Mouse (Mus musculus): ENCODE results near the gene Gipc1.

Gene Gipc1

GRCm38 (mm10) chr8:83681099-83681498, 28.6 kb downstream of the Gipc1 start:
- no peak for DNase-seq

DNA sequence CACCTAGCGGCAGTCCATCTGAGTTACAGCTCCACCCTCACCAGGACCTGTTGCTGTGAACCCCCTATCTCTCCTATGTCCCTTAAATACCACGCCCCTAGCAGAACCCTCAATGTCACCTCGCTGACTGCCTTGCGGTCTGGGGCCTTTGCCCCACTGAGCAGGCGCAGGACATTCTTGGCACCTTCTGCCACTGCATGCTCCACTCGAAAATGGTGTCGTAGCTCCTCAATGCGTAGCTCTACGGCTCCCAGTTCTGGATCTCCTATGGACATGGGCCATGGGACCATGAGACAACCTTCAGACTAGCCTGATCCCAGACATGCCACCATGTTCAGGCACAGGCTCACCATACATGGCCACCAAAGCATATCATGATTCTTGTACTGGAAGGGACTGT, 32.0 kb downstream of the Gipc1 start:
- no peak for DNase-seq

DNA sequence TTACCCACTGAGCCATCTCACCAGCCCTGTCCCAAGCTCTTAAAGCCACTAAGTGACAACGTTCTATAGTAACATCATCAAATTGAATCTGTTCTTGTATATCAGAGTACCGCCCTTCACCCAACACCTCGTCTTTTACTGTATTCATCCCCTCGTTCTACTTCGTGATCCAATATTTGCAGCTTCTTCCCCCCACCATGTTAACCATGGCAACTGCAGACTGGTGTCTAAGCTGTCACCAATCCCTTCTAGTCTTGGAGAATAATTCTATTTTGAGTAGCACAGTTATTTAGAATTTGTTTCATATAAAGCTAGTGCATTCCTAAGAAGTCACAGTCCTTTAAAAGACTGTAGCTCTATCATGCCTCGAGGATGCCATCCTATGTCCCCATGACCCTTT, 36.8 kb downstream of the Gipc1 start:
- DNase-seq: no peak

GRCm38 (mm10) chr8:83693609-83694236, 41.2 kb downstream of the Gipc1 start:
- no peak for DNase-seq

DNA sequence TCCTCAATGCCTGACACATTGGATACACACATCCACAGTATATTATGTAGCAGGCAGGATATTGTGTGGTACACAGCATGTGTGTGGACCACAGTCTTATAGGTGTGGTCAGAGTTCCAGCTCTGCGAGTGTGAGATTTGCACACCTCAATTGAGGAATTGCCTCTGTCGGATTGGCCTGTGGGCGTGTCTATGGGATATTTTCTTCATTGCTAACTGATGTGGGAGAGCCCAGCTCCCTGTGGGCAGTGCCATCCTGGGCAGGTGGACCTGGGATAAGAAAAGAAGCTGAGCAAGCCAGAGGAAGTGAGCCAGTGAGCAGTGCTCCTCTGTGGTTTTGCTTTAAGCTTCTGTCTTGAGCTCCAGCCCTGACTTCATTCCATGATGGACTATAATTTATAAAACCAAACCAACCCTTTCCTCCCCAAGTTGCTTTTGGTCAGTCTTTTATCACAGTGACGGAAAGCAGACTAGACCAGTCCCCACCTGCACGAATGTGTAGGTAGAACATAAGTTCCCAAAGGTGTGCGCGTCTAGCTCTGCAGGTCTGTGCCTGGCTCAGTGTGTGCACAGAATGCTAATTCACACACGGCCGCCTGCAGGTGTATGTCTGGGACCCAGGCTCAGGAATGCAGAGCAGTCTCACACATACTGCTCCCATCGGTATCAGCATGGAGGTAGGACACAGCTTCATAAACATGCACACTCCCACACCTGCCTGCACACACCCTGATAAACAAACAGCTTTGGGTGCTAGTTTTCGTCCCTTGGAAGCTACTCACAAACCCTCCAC, 42.1 kb downstream of the Gipc1 start:
- DNase-seq: no peak

DNA sequence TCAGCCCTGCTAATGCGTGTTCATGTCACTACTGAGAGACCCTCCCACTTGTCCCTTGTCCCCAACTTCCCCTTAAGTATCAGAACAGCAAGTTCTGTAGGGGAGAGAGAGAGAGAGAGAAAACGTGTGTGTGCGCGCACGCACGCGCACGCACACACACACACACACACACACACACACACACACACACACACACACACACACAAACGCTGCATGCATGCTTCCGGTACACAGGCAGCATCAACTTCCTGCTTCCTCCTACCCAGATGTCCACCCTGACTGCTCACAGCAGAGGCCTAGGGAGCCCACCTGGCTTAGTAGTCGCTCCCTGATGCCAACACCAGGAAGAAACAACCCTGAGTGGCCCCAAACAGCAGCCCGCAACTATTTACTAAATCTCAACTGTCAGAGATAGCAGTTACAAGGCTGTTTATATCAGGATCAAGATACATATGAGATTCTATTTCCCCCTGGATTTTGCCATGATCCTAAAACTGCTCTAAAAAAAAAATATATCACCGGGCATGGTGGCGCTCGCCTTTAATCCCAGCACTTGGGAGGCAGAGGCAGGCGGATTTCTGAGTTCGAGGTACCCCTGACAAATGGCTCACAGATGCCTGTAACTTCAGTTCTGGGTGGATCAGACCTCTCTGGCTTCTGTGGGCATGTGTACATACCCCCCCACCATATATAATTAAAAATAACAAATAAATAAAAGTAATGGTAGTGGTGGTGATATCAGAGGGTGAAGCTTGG, 43.1 kb downstream of the Gipc1 start:
- no peak for DNase-seq

DNA sequence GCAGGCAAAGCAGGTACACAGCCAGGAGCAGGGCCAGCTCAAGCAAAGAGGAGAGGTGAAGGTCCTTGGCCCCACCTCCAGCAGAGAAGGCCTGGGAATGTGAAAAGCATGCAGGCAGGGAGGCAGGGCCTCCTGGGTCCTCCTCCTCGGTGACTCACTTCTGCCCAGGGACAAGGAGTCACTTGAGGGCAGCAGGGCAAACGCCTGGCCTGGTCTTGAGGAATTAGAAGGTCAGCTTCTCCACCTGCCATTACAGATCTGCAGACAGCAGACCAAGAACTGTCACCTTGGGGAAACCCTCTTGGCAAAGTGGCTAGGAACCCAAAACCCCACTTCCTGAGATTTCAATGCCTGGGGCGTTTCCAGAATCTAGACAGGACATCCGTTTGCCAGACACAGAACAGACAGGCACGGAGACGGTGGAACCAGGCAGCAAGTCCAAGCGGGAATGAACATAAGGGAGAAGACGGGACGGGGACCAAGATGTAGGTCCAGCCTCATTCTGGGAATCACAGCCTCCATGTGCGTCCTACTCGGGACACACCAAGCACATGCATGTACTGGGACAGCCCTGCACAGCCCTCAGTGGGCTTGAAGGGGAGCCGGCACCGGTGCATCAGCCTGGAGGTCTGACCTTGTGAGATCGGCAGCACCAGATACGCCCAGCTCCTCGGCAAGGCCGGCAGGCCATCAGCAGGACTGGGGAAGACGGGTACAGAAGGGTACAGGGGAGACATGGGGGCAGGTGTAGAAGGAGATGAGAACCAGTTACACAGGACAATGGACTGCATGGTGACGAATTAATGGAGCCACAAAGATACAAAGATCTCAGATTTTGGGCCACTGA, 45.1 kb downstream of the Gipc1 start:
- DNase-seq: peak in 1 of 2 experiments; percentile 13

GRCm38 (mm10) chr8:83698291-83698660, 45.8 kb downstream of the Gipc1 start:
- DNase-seq: peak; percentile 63 to 68

- DNase-seq: peak; percentile 80 to 86
These were observed 46.4 kb downstream of the Gipc1 start, which contains the start of gene Pkn1 for GRCm38 (mm10) chr8:83698661-83699453. Pkn1 (minus strand) TSS chr8:83699179.

DNA sequence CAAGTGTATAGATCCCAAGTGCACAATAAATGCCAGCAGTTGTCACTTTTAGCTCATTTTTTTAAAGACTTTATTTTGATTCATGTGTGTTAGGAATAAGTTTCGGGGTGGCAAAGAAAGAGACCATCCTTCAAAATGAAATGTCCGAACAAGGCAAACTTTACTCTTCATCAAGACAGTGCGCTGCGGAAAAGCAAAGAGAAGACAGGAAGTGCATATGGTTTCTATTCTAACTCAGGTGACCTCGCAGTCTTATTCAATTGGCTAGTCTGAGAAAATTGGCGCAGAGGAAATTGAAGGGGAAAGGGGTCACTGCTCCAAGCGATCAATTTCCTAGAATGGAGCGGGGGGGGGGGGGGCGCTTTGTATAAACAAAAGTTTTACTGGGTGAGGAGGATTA, 47.1 kb downstream of the Gipc1 start:
- no peak for DNase-seq

- DNase-seq: peak; percentile 24 to 34
These were observed 48.1 kb downstream of the Gipc1 start for GRCm38 (mm10) chr8:83700423-83701085.

DNA sequence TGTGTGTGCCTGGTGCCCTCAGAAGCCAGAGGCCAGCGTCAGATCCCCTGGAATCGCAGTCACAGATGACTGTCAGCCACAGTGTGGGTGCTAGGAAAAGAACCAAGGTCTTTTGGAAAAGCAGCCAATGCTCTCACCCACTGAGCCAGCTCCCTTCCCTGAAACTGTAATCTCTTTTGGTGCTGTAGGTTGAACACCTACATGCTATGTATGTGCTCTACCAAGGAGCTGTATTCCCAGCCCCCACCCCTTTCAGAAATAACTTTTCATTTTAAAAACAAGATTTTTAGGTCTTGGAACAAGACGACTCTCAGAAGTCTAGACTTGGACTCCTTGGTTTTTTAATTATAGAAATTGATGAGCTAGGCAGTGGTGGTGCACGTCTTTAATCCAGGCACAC, 50.9 kb downstream of the Gipc1 start:
- DNase-seq: no peak

GRCm38 (mm10) chr8:83706411-83706810, 53.9 kb downstream of the Gipc1 start:
- DNase-seq: no peak

DNA sequence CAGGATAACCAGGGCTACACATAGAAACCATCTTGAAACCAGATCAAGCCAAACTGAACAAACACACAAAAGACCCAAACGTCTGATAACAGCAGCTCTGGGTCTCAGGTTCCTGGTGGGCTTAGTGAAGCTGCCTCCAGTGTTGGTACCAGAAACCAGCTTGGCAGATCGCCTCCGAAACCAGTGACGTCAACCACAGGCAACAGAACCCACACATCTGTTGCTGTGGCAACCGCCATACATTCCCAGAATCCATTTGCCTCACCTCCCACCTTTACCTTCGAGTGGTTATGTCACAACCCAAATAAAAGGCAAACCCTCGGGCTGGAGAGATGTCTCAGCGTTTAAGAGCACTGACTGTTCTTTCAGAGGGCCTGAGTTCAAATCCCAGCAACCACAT, 55.1 kb downstream of the Gipc1 start:
- no peak for DNase-seq

All from cerebellum, postnatal 10 days (tissue).